ENCODE assay signal across 8 mouse cellular contexts in genomic region chr17:83732801-83733200, GRCm38 (mm10). TPM values are rescaled to one million over a fixed set of nuclear protein-coding genes. Genes with fewer than 3 reads are reported as not detected.
DNase-seq lines count a peak whose midpoint lies in the region; ATAC-seq and TF ChIP-seq lines count a peak whose summit lies in the region.

No protein-coding gene starts in this region.

- 47% methylated on average over 5 of the region's 5 CpGs for WGBS in forebrain, postnatal 0 days
- 46% methylated on average over 5 of the region's 5 CpGs for WGBS in forebrain, embryonic 13.5 days
- 56% methylated on average over 5 of the region's 5 CpGs for WGBS in kidney, adult 2 months

- no peaks in the 10 kb centered on the region for H3K36me3 ChIP-seq in forebrain, postnatal 0 days (ENCODE audit: insufficient read depth)
- no peaks in the 10 kb centered on the region for H3K36me3 ChIP-seq in forebrain, embryonic 13.5 days (ENCODE audit: poor library complexity, severe bottlenecking)
- H3K36me3 ChIP-seq in kidney, adult 2 months (ENCODE audit: control insufficient read depth, insufficient read depth, low read length), result no peaks in the 10 kb centered on the region
- H3K36me3 ChIP-seq in splenic B cell, adult 2 months (ENCODE audit: control insufficient read depth, insufficient read depth, low read length, poor library complexity, severe bottlenecking), result no peaks in the 10 kb centered on the region

- no peak for ATAC-seq in forebrain, postnatal 0 days
- no peak for ATAC-seq in forebrain, embryonic 13.5 days

- peak; percentile 59 for TF ChIP-seq CTCF in forebrain, postnatal 0 days (IDR thresholded peaks at IDR 0.05; ENCODE audit: low read depth)
- peak; percentile 92 for TF ChIP-seq CTCF in kidney, adult 2 months (conservative IDR thresholded peaks at IDR 0.05; ENCODE audit: insufficient read depth, insufficient read length, low read depth, low read length)

- no peak overlapping the region for H3K27ac ChIP-seq in forebrain, postnatal 0 days (ENCODE audit: low read depth, low read length)
- no peak overlapping the region for H3K27ac ChIP-seq in forebrain, embryonic 13.5 days
- H3K27ac ChIP-seq in kidney, adult 2 months (ENCODE audit: insufficient read depth, low read depth, low read length), result no peak overlapping the region

- H3K27me3 ChIP-seq in forebrain, postnatal 0 days (ENCODE audit: insufficient read depth, low read length), result no peaks in the 10 kb centered on the region
- H3K27me3 ChIP-seq in forebrain, embryonic 13.5 days, result no peaks in the 10 kb centered on the region
- H3K27me3 ChIP-seq in kidney, adult 2 months (replicated peaks; ENCODE audit: control insufficient read depth, insufficient read depth, low read length), result no peaks in the 10 kb centered on the region
- no peaks in the 10 kb centered on the region for H3K27me3 ChIP-seq in splenic B cell, adult 2 months (ENCODE audit: control insufficient read depth, insufficient read depth, low read length, poor library complexity, severe bottlenecking)

- no peak overlapping the region for H3K4me2 ChIP-seq in forebrain, postnatal 0 days (ENCODE audit: low read depth)
- H3K4me2 ChIP-seq in forebrain, embryonic 13.5 days, result no peak overlapping the region

- DNase-seq in forebrain, postnatal 0 days, result peak; percentile 14
- peak; percentile 86 for DNase-seq in A20 (ENCODE audit: low read depth, low spot score)
- peak; percentile 80 for DNase-seq in adrenal gland, postnatal 25 days
- DNase-seq in embryo, embryonic 9.5 days (ENCODE audit: extremely low spot score), result peak; percentile 66
- peak; percentile 73 for DNase-seq in kidney, adult 2 months
- DNase-seq in lung, postnatal 14 days, result peak; percentile 77
- DNase-seq in splenic B cell, adult 2 months (ENCODE audit: low read depth, low spot score), result peak; percentile 91

- TF ChIP-seq POLR2A in kidney, adult 2 months (IDR thresholded peaks at IDR 0.05; ENCODE audit: low read depth, low read length), result no peak

- no peak overlapping the region for H3K4me3 ChIP-seq in forebrain, postnatal 0 days (ENCODE audit: low read depth, low read length)
- no peak overlapping the region for H3K4me3 ChIP-seq in forebrain, embryonic 13.5 days
- no peak overlapping the region for H3K4me3 ChIP-seq in kidney, adult 2 months (ENCODE audit: insufficient read depth, low read depth, low read length)

- H3K9me3 ChIP-seq in forebrain, postnatal 0 days (ENCODE audit: low read length), result no peaks in the 10 kb centered on the region
- H3K9me3 ChIP-seq in forebrain, embryonic 13.5 days (replicated peaks), result no peaks in the 10 kb centered on the region

- no peaks in the 10 kb centered on the region for H3K4me1 ChIP-seq in forebrain, postnatal 0 days (ENCODE audit: insufficient read depth)
- no peaks in the 10 kb centered on the region for H3K4me1 ChIP-seq in forebrain, embryonic 13.5 days
- no peaks in the 10 kb centered on the region; the same call in 1 of the 2 replicates for H3K4me1 ChIP-seq in kidney, adult 2 months (ENCODE audit: control insufficient read depth, insufficient read depth, low read length)

- H3K9ac ChIP-seq in forebrain, postnatal 0 days, result no peak overlapping the region
- no peak overlapping the region for H3K9ac ChIP-seq in forebrain, embryonic 13.5 days

RNA-seq across cellular contexts. Expression of gene Mta3, which starts 26.8 kb away (rescaled TPM):
- 38.9 and 47.5 TPM in 2 replicates for total RNA-seq in forebrain, postnatal 0 days (2014; rRNA removed)
- polyA plus RNA-seq in forebrain, postnatal 0 days (2015; fragmentation: Nextera tagmentation; extraction: Ambion mirVana), result 28.0 and 35.7 TPM in 2 replicates
- 28.7 and 30.6 TPM in 2 replicates for polyA plus RNA-seq in forebrain, embryonic 13.5 days (2015; fragmentation: Nextera tagmentation; extraction: Ambion mirVana)
- 63.0 and 88.2 TPM in 2 replicates for total RNA-seq in adrenal gland, postnatal 25 days (2021)
- polyA plus RNA-seq in kidney, adult 2 months (2012; rRNA removed), result 28.5 and 33.0 TPM in 2 replicates

Comparison
In these comparisons a context has a peak if more than half of its experiments do, and no peak if none do; other contexts are left out.
1. DNase-seq: peak in every context shown above with its lines; median percentile 91 in splenic B cell, adult 2 months; 86 in A20; 80 in adrenal gland, postnatal 25 days; 77 in lung, postnatal 14 days; 73 in kidney, adult 2 months; 66 in embryo, embryonic 9.5 days; 14 in forebrain, postnatal 0 days.